Mouse (Mus musculus) MEL-GATA-1-ER (cell line): ENCODE results near the gene Vps33b.

Source experiments
- DNase-seq: peaks from one replicate; pipeline ENCODE4 v3.0.0-alpha.2; 2012; ENCODE audit warnings: low read depth; ENCODE audit errors: extremely low read depth

Gene Vps33b

GRCm38 (mm10) chr7:80267764-80268163 lies 1.7 kb upstream of the Vps33b start:
- no peak for DNase-seq

- no peak for DNase-seq
Measured at GRCm38 (mm10) chr7:80269751-80270255, 354 bp downstream of the Vps33b start.

GRCm38 (mm10) chr7:80273456-80273855 lies 4.0 kb downstream of the Vps33b start:
- DNase-seq, result no peak

GRCm38 (mm10) chr7:80276374-80276773 lies 6.9 kb downstream of the Vps33b start:
- no peak for DNase-seq

GRCm38 (mm10) chr7:80280032-80280431 lies 10.6 kb downstream of the Vps33b start:
- no peak for DNase-seq

GRCm38 (mm10) chr7:80280998-80281397 lies 11.5 kb downstream of the Vps33b start:
- no peak for DNase-seq

GRCm38 (mm10) chr7:80281646-80282045 lies 12.2 kb downstream of the Vps33b start:
- no peak for DNase-seq

- no peak for DNase-seq
Measured at GRCm38 (mm10) chr7:80283226-80283918, 13.9 kb downstream of the Vps33b start.

GRCm38 (mm10) chr7:80284391-80284790 lies 14.9 kb downstream of the Vps33b start:
- no peak for DNase-seq

- no peak for DNase-seq
Measured at GRCm38 (mm10) chr7:80285725-80286124, 16.3 kb downstream of the Vps33b start.

GRCm38 (mm10) chr7:80287736-80288135 lies 18.3 kb downstream of the Vps33b start:
- no peak for DNase-seq

GRCm38 (mm10) chr7:80294062-80294763 lies 24.8 kb downstream of the Vps33b start, which contains the start of gene Prc1:
TSS of gene Prc1 (plus strand) at chr7:80294450.
- peak; percentile 92 for DNase-seq

GRCm38 (mm10) chr7:80294764-80295648 lies 25.6 kb downstream of the Vps33b start:
- DNase-seq, result peak; percentile 41

- DNase-seq, result no peak
Measured at GRCm38 (mm10) chr7:80296462-80296861, 27.0 kb downstream of the Vps33b start.

- no peak for DNase-seq
Measured at GRCm38 (mm10) chr7:80297041-80297440, 27.6 kb downstream of the Vps33b start.

- no peak for DNase-seq
Measured at GRCm38 (mm10) chr7:80298754-80299153, 29.3 kb downstream of the Vps33b start.

- no peak for DNase-seq
Measured at GRCm38 (mm10) chr7:80299568-80299967, 30.1 kb downstream of the Vps33b start.

GRCm38 (mm10) chr7:80301522-80301921 lies 32.1 kb downstream of the Vps33b start:
- DNase-seq, result no peak

- no peak for DNase-seq
Measured at GRCm38 (mm10) chr7:80307766-80308165, 38.3 kb downstream of the Vps33b start.

GRCm38 (mm10) chr7:80310771-80311170 lies 41.3 kb downstream of the Vps33b start:
- no peak for DNase-seq

- no peak for DNase-seq
Measured at GRCm38 (mm10) chr7:80315733-80316132, 46.3 kb downstream of the Vps33b start.
